Mouse (Mus musculus) liver, embryonic 14 days (tissue): ENCODE data around the gene Nup210. TPM values are rescaled to one million over a fixed set of nuclear protein-coding genes. Genes with fewer than 3 reads are reported as not detected.

Source experiments
- polyA plus RNA-seq: library from polyadenylated mRNA; depleted of rRNA; stranded (reverse); fragments of >200 nt; gene quantifications from 2 replicates; pipeline ENCODE4 v1.2.3, GENCODE M21; 2012; rRNA removed

Nup210 gene
- 18.9 and 36.3 TPM in 2 replicates for polyA plus RNA-seq

GRCm38 (mm10) chr6:91116244-91117145 lies at the start of gene Nup210:
Gene Nup210, minus strand, starts transcription at chr6:91116829.

GRCm38 (mm10) chr6:91156554-91157236 lies 40.1 kb upstream of the Nup210 start, which contains the start of gene Hdac11:
Gene Hdac11, plus strand, starts transcription at chr6:91156665.

GRCm38 (mm10) chr6:90988648-90989317 lies 127.8 kb downstream of the Nup210 start, which contains the start of gene Iqsec1:
Gene Iqsec1, minus strand, starts transcription at chr6:90988685.

Other genes with a start within 250 kb of the Nup210 start
- 7.9 and 8.1 TPM in 2 replicates for gene Iqsec1, start 128.1 kb downstream of the Nup210 start, polyA plus RNA-seq
- gene Hdac11, start 39.8 kb upstream of the Nup210 start, polyA plus RNA-seq = 8.0 and 8.8 TPM in 2 replicates
- 3.9 and 5.6 TPM in 2 replicates for gene Fbln2, start 95.6 kb upstream of the Nup210 start, polyA plus RNA-seq